Mouse (Mus musculus): ENCODE measurements at regions not wholly inside any gene's neighbourhood (a gene's known extent, or its start where the extent isn't known, plus 50 kb on each side); places are given as distances from the start of the nearest gene placed in this dataset.

DNA sequence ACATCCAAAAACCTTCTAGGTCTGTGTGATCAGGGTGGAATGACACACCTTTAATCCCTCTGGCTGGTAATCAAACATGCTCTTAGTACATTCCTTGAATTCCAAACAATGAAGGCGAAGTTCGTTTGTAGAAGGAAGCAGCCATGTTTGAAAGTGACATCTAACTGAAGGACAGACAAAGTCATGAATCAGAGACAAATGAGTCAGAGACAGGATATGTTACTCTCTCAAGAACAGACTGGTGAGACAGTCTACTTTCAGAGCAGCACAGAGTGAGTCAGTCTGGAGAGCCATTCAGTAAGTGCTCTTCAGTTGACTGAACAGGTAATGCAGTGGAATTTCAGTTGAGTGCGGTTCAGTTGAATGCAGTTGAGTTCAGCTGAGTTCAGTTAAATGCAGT, 150.4 kb downstream of the Cpe start:
- DNase-seq: no peak

DNA sequence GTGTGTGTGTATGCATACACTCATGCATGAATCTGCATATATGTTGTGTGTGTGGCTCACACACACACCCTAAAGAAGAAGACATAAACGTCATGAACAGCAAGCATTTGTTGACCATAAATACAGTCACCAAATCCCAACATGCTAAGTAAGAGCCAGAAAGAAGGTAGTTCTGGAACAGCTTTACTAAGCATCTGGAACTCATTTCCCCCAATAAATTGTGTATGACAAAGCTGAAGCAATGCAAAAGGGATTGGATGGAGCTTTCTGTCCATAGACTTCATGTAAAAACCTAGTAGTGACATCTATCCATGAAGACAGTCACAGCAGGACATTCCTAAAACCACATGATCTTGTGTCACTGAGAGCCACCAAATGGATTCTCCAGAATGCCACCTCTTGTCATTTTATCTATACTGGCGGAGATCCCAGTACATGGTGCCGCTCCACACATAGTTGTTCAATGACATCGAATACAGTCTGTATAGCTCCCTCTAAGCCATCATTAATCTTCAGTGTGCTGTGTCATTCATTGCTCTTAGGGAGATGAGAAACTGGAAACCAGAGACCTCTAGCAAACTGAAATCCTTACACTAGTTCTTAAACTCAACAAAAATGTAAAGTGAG, 152.9 kb downstream of the Cpe start:
- DNase-seq: no peak

GRCm38 (mm10) chr8:64531780-64532179, 161.1 kb downstream of the Cpe start:
- DNase-seq: no peak

- no peak for DNase-seq
These were observed 170.3 kb downstream of the Cpe start for GRCm38 (mm10) chr8:64522441-64523102.

DNA sequence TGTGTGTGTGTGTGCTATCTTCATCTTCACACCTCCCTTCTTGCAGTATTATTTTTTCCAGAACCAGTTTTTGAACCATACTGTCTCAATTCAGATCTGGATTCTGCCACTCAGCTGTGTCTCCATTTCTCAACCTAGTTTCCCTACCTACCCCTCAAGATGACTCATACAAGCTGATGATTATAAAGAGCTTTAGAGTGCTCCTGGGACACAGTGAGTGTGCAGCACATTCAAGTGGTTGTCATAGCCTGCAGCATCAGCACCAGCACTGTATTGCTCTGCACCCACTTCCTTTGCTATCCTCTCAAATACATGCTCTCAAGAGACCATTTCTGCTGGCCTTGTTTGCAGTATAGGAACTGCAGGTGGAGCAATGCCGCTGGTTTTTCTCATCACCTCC, 173.2 kb downstream of the Cpe start:
- DNase-seq: no peak

GRCm38 (mm10) chr8:64515923-64516322, 176.9 kb downstream of the Cpe start:
- no peak for DNase-seq

DNA sequence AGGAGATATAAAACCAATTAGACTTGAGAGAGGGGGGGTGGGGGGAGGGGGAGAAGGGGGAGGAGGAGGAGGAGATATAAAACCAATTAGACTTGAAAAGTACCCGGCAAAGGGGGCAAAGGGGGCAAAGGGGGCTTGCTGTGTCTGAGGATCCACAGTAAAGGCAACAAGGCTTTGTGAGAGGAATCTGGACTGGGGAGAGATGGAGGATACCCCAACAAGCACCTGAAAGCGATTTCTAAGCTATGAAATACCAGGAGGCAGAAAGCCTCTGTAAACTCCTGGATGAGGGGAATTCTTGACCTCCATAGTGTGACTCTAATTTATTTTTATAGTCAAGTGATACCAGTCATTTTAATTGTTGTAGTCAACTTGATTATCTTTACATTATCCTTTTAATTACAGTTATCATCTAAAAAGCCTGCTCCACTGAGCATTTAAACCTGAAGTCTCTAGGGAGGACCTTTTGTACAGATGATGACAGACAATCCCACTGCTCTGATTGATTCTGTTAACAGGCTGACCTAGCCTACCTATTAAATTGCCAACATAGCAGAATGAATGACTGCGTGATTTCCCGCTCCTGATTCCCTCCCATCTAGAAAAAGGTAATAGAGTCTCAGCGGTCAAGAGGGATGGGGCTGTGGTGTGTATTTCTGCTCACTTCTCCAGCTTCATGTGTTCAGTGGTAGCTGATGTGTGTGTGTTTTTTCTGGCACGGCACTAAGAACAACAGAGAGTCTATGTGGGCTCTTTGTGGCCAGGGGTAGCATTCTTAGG, 195.4 kb downstream of the Cpe start:
- DNase-seq: no peak

- no peak for DNase-seq
These were observed 196.3 kb downstream of the Cpe start for GRCm38 (mm10) chr8:64496333-64497213.

DNA sequence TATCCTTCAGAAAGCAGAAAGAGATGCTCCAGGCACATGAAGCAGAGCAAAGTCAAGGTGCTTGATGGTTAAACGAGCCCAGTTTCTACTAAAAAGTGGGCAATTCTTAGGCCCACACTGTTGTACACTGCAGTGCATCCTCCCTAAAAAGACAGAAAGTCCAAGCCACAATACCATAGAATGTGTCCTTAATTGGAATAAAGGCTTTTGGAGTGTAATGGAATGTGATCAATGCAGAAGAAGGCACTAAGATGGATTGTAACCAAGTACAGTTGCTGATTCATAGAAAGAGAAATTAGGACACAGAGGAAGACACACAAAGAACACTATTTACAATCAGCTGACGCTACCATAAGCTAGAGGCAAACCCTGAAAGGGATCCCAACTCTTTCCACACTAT, 201.3 kb downstream of the Cpe start:
- no peak for DNase-seq

- DNase-seq: no peak
These were observed 204.8 kb downstream of the Cpe start for GRCm38 (mm10) chr8:64488057-64488456.

DNA sequence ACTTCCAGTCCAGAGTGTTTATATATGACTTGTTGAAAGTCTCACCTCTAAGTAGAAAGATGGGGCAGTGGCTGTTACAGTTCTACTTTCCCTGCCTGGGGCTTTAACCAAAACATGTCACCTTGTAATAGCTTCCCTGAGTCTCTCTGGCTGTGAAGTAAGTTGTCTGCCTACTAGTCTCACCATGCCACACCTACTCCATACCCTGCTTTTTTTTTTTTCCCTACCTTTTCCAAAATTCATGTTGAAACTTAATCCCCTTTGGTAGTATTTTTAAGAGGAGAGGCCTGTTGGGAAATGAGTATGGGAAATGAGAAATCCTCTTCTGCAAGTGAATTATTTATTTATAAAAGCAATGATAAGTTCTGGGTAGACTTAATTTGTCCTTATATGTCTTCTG, 219.6 kb downstream of the Cpe start:
- no peak for DNase-seq

- DNase-seq: no peak
These were observed 220.0 kb downstream of the Cpe start for GRCm38 (mm10) chr8:64472801-64473270.

DNA sequence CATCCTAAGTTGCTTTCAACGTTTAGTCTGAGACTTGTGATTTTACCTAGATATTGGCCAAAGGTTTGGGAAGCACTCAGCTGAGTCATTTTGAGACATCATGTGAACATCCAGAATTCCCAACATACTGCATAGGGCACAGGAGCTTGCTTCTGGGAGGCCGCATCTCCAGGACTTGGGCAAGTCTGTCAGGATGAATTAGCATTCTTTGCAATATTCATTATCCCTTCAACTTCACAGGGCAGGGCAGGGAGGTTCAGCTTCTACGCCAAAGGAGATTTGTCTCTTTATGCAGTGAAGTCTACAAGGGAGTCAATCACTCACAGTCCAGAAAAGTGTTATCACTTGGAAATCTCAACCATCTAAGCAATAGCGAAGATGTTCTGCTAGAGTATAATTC, 231.7 kb downstream of the Cpe start:
- no peak for DNase-seq

DNA sequence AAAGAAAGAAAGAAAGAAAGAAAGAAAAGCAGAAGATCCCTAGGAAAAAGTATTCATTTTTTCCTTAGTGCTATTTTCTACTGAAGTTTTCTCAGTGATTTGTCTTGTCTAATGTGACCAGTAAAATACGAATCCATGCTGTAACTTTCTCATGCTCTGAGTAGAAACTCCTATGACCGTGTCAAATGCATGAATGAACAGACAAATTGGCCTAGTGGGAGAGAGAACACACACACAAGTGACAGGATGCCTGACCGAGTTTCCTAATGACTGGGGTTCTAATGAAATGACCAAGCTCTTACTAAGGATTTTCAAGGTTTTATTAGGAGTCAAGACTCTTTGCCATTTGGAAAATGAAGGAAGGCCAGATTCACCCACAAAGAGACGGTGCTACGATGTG, 235.9 kb downstream of the Cpe start:
- no peak for DNase-seq

DNA sequence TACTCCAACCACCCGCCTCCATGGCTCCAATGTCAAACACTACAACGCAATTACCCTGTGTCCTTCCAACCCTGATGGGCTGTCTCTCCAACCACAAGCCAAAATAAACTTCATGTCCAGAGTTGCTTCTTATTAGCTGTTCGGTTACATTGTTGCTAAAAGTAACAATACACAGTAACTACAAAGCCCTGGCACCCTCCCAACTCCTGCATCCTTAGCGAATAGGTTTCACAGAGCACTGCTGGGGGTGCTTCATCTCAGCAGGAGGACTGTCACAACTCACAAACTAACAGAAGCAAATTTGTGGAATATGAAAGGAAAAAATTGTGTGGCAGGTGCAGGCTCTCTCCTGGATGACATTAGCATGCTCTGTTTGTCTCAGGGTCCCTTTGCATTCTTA, 238.1 kb downstream of the Cpe start:
- DNase-seq: no peak

DNA sequence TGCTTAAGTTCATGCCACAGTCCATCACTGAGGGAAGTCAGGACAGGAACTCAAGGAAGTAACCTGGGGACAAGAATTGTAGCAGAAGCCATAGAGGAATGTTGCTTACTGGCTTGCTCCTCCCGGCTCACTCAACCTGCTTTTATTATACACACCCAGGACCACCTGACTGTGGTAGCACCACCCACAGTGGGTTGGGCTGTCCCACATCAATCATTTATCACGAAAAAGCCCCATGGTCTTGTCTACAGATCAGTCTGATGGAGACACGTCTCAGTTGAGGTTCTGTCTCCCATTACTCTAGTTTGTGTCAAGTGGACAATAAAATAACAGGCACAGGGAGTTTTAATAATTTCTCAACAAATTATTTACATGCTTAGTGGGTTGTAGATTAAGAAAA, 239.3 kb upstream of the Tll1 start:
- DNase-seq: no peak

- DNase-seq: no peak
These were observed 238.4 kb upstream of the Tll1 start for GRCm38 (mm10) chr8:64444429-64444828.

GRCm38 (mm10) chr8:64438489-64438888, 232.4 kb upstream of the Tll1 start:
- no peak for DNase-seq

- no peak for DNase-seq
These were observed 228.6 kb upstream of the Tll1 start for GRCm38 (mm10) chr8:64434648-64435047.

DNA sequence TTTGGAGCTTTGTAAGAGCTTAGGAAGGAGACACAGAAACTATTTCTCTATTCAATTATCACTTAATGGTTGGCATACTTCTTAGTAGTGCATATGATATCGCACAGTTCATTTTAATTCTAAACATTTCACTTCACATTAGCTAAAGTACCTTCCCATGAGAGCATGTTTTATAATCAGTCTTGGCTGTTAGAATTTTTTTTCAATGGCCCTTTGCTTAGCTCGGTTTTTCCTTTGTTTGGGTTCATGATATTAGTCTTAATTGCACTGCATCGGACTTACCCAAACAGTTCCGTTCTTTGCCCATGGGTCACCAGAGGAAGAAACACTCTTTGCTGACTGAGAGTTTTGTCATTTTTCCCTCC, 216.8 kb upstream of the Tll1 start:
- no peak for DNase-seq

DNA sequence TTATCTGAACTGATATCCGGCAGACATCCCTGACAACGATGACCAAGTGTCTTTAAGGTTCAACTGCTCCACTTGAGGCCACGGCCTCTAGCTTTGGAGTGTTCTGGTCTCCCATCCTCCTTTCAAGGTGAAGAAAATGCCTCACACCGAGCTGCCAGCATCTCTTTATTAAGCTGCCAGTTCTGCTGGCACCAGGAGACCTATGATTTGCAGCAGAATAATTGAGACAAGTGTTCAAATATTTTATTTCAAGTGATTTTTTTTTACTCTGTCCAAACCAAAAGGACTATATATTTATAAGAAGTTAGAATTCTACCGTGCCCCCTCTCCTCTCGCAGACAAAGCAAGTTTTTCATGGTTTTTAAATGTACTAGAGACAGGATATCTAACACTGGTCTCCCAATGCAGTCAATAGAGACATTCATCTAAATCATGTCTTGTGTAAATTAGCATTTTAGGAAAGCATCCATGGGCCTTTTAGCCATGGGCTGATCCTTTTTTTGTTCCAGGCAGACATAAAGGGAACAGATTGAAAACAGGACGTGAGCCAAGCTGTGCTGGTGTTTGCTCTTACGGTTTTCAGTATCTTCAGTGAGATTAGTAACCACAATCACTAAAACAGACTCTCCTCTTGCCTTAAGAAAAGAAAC, 216.3 kb upstream of the Tll1 start:
- no peak for DNase-seq

DNA sequence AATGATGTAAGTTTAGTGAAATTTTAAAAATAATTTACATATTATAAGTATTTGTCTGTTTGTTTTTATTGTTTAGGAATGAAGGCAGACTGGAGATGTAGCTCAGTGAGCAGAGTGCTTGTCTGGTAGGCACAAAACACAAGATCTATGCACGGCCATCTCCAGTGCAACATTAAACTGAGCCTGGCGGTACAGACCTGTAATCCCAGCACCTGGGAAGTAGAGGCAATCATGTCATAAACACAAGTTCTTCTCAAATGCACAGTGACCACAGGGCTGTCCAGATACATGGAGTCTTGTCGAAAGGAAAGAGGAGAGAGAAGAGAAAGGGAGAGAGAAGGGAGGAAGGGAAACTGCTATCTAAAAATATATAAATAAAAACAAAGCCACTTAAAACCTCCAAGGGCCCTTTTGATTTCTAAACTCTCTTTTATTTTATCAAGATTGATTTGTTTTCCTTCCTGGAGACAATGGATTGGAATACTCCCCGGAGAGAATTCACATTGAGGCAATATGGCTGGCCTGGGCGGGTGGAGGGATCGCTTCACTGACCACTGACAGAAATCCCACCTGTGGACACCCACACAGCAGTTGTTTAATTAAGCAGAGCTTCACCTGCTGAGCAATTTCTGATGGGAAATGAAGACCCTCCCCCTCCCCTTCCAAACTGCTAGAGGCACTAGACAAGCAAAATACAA, 215.6 kb upstream of the Tll1 start:
- DNase-seq: no peak
